Mouse (Mus musculus) myocyte (in vitro differentiated cells): Measurements from ENCODE around the gene Fcho2.

ENCODE experiments used
- CEBPB ChIP-seq: IDR thresholded peaks from 2 replicates; pipeline ENCODE4 v1.6.1; 2011; ENCODE audit warnings: mild to moderate bottlenecking, moderate library complexity; ENCODE audit not compliant: poor library complexity, insufficient read depth, severe bottlenecking
- MAX ChIP-seq: IDR thresholded peaks from one replicate; pipeline ENCODE4 v1.6.1; 2011; ENCODE audit warnings: low read depth, mild to moderate bottlenecking, control low read depth
- MYOG ChIP-seq, 3 experiments: IDR thresholded peaks; one replicate each; pipeline ENCODE4 v1.6.1; 2011; ENCODE audit warnings: control low read depth in 2 of 3, low read depth in 2 of 3, mild to moderate bottlenecking in 2 of 3; ENCODE audit not compliant: insufficient read length in 2 of 3, control insufficient read depth in 1 of 3, insufficient read depth in 1 of 3
- POLR2A ChIP-seq: IDR thresholded peaks from one replicate; pipeline ENCODE4 v1.6.1; 2011; ENCODE audit warnings: low read depth, mild to moderate bottlenecking, control low read depth, moderate library complexity; ENCODE audit not compliant: insufficient read length
- POLR2AphosphoS2 ChIP-seq: IDR thresholded peaks from one replicate; pipeline ENCODE4 v1.6.1; 2011; ENCODE audit warnings: low read depth, control low read depth; ENCODE audit not compliant: insufficient read length
- REST ChIP-seq: IDR thresholded peaks from one replicate; pipeline ENCODE4 v1.6.1; 2011; ENCODE audit warnings: mild to moderate bottlenecking, control low read depth, moderate library complexity; ENCODE audit not compliant: insufficient read depth, insufficient read length
- SRF ChIP-seq: IDR thresholded peaks from one replicate; pipeline ENCODE4 v1.6.1; 2011; ENCODE audit warnings: low read depth; ENCODE audit not compliant: control insufficient read depth, insufficient read length
- TCF12 ChIP-seq: IDR thresholded peaks from one replicate; pipeline ENCODE4 v1.6.1; 2011; ENCODE audit warnings: mild to moderate bottlenecking, control low read depth; ENCODE audit not compliant: poor library complexity, insufficient read depth, severe bottlenecking
- TCF3 ChIP-seq: IDR thresholded peaks from one replicate; pipeline ENCODE4 v1.6.1; 2011; ENCODE audit warnings: low read depth, control low read depth; ENCODE audit not compliant: insufficient read length
- USF1 ChIP-seq: IDR thresholded peaks from one replicate; pipeline ENCODE4 v1.6.1; 2011; ENCODE audit warnings: low read depth, mild to moderate bottlenecking, control low read depth, moderate library complexity

DNA sequence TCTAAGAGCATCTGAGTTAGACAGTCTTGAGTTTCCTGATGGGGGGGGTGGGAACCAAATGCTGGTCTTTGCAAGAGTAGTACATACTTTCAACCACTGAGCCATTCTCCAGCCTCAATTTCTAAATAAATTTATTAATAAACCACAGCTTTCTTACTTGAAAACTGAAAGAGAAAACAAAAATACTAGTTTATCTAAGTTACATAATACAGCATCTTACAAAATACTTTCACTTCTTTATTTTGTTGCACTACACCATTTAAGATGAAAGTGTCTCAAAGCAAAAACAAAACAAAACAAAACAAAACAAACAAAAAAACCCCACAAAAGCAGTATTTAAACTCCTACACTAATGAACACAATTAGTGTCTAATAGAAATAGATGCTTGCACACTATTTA, 53.5 kb downstream of the Fcho2 start:
- TF ChIP-seq USF1 (no peak), POLR2AphosphoS2 (no peak), MYOG (IDR thresholded peaks at IDR 0.05; ENCODE audit: control insufficient read depth in 1 of 3, insufficient read depth in 1 of 3, insufficient read length in 2 of 3, low read depth in 2 of 3) (no peak), POLR2A (no peak), REST (no peak), TCF3 (no peak), TCF12 (no peak), CEBPB (no peak), MAX (no peak), SRF (no peak)
